Mouse (Mus musculus): Measurements from ENCODE around the gene Pdlim7. TPM values are rescaled to one million over a fixed set of nuclear protein-coding genes. Genes with fewer than 3 reads are reported as not detected.

The Pdlim7 gene
- polyA plus RNA-seq, 2 experiments from 2014 or later: 6.3 to 14.6 TPM

- peak; percentile 19 for ATAC-seq
Measured at GRCm38 (mm10) chr13:55463399-55464026, 50.0 kb downstream of the Pdlim7 start.

- peak; percentile 8 for ATAC-seq
Measured at GRCm38 (mm10) chr13:55462965-55463364, 50.5 kb downstream of the Pdlim7 start.

- no peak for ATAC-seq
Measured at GRCm38 (mm10) chr13:55451785-55452549, 61.5 kb downstream of the Pdlim7 start.

DNA sequence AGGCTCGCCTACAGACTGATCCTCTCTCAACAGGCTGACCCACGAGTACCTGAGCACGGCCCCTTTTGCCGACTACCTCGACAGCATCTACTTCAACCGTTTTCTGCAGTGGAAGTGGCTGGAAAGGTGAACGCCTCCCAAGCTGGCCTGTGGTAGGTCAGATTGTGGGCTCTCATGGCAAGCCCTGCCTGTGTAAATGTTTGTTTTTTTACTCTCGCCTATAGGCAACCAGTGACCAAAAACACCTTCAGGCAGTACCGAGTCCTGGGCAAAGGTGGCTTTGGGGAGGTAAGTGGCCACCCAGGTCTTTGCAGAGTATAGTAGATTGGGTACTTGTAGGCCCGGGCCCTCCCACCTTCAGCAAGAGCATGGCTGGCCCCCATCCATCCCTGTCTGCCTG is 62.2 kb downstream of the Pdlim7 start:
- ATAC-seq: no peak

GRCm38 (mm10) chr13:55450511-55450980 is 62.9 kb downstream of the Pdlim7 start:
- no peak for ATAC-seq

DNA sequence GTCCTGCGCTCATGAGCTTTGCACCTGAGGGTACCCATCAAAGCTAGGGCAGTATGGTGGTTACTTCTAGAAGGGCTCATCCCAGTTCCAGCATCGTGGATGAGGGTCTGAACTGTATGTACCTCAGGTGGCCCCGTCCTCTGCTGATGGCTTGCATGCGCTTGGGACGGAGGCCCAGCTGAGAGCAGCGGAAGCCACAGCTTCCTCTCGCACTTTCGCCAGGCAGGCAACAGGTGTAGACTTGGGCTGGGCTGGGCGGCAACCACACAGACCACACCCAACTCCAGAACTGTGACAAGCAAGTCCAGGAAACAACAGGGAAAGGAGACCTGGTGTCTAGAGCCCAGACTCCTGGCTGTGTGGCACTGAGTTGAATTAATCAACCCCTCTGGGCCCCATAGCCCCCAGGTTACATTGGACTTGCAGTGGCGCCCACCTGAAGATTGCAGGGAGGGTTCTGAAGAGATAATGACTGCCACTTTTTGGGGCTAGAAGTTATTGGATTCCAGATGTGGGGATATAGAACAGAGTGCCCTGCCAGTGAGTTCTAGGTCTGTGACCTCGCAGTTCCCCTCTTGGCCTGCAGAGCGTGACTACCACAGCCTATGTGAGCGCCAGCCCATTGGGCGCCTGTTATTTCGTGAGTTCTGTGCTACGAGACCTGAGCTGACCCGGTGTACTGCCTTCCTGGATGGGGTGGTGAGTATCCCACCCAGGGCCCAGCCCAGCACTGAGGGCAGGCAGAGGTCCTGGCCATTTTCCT is 63.6 kb downstream of the Pdlim7 start:
- ATAC-seq: no peak

DNA sequence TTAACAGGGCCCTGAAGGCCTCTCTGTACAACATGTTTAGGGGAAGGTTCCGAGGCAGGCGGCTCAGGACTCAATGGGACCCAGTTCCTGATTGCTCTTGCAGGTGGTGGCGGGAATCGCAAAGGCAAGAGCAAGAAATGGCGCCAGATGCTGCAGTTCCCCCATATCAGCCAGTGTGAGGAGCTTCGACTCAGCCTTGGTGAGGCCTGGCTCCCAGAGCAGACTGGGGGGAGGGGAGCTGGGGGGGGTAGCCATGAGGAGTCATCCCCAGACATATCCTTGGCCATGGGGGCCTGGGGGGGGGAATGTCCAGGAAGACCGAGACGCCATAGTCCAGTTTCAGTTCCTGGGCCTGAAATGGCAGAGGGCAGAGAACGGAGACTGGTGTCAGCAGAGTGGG is 64.3 kb downstream of the Pdlim7 start:
- no peak for ATAC-seq

DNA sequence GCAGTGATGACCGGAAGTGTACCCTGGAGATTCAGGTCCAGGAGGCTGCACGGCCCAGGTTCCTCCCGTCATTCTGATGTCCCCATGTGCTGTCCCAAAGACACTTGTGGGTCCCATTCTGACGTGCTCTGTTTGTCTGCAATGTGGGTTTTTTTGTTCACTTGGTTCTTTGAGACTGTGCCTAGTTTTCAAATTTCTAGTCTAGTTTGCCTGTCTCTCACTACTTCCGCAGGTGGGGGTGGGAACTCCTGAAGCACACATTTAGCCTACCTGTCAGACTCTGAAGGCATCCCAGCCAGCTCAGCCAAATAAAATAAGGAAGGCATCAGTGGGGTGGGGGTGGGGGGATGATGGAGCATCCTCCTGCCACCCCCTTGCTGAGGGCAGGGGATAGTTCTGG is 65.3 kb downstream of the Pdlim7 start:
- ATAC-seq: no peak

DNA sequence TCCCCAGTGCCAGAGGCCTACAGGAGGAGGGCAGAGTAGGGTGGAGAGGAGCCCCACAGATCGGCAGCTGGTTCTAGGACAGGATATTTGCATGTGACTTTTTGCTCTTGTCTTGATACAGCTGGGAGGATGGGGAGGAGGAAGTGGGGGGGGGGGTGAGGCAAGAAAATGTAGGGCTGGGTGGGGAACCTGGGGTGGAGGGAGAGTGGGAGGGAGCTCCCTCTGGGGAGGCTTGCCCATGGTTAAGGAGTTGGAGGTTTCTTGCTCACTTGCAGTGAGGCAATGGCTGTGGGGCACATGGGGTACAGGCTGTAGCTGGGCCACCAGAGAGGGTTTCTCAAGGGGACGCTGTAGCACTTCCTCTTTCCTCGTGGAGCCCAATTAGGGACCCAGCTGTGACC is 65.9 kb downstream of the Pdlim7 start:
- no peak for ATAC-seq

DNA sequence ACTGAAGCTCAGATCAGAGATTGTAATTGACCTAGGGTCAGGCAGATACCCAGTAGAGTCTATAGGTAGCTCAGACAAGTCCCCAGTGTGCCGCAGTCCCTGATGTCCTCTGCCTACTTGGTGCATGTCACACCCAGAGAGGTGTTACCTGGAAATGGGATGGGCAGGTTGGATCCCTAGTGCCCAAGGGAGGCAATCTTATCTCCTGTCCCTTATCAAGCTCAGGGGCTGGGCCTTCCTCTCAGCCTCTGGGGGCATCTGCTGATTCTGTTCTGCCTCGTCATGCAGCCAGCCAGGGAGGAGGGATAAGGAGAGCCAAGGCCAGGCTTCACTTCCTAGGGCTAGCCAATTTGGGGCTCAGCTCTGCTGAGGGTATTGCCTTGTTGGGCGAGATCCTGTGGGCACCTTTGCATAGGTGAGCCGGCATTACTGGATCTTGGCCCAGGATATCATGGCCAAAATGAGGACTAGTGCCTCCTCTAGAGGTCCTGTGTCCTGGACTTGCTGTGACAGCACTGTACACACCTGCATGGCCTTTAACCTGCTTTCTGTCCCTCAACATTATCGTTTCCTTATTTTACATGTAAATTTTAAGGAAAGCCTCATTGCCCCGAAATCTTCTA is 66.9 kb downstream of the Pdlim7 start:
- ATAC-seq: no peak

Other genes starting within 250 kb of the Pdlim7 start
- 100 to 1,000 TPM; 207 to 213 TPM for gene Prelid1, start 193.2 kb downstream of the Pdlim7 start, polyA plus RNA-seq (2017; shearing (Covaris generic))
- 10 to 100 TPM in 1 of 2 experiments, 1 to 10 TPM in 1; 7.1 to 14.0 TPM for gene Rab24, start 191.7 kb downstream of the Pdlim7 start, polyA plus RNA-seq (2017; shearing (Covaris generic))
- 1 to 10 TPM; 3.4 to 6.1 TPM for gene Mxd3, start 183.9 kb downstream of the Pdlim7 start, polyA plus RNA-seq (2017; shearing (Covaris generic))
- gene Lman2, start 150.9 kb downstream of the Pdlim7 start, polyA plus RNA-seq (2017; shearing (Covaris generic)): 10 to 100 TPM; 59.0 to 66.4 TPM
- 10 to 100 TPM; 71.0 to 88.5 TPM for gene Rgs14, start 143.9 kb downstream of the Pdlim7 start, polyA plus RNA-seq (2017; shearing (Covaris generic))
- not detected for gene Slc34a1, start 115.5 kb downstream of the Pdlim7 start, polyA plus RNA-seq (2017; shearing (Covaris generic))
- not detected for gene Pfn3, start 98.4 kb downstream of the Pdlim7 start, polyA plus RNA-seq (2017; shearing (Covaris generic))
- not detected for gene F12, start 86.9 kb downstream of the Pdlim7 start, polyA plus RNA-seq (2017; shearing (Covaris generic))
- 10 to 100 TPM; 26.4 to 36.7 TPM for gene Grk6, start 68.6 kb downstream of the Pdlim7 start, polyA plus RNA-seq (2017; shearing (Covaris generic))
- not detected for gene Prr7, start 49.4 kb downstream of the Pdlim7 start, polyA plus RNA-seq (2017; shearing (Covaris generic))
- not detected for gene Dbn1, start 25.6 kb downstream of the Pdlim7 start, polyA plus RNA-seq (2017; shearing (Covaris generic))
- 1 to 10 TPM in 1 of 2 experiments, under 1 TPM in 1; 0.35 to 1.0 TPM for gene Dok3, start 15.6 kb upstream of the Pdlim7 start, polyA plus RNA-seq (2017; shearing (Covaris generic))
- gene Ddx41, start 23.0 kb upstream of the Pdlim7 start, polyA plus RNA-seq (2017; shearing (Covaris generic)): 10 to 100 TPM; 55.8 to 74.2 TPM
- 10 to 100 TPM; 36.3 to 40.2 TPM for gene Fam193b, start 57.4 kb upstream of the Pdlim7 start, polyA plus RNA-seq (2017; shearing (Covaris generic))
- 100 to 1,000 TPM; 206 to 437 TPM for gene Tmed9, start 60.1 kb upstream of the Pdlim7 start, polyA plus RNA-seq (2017; shearing (Covaris generic))
- 10 to 100 TPM; 20.5 to 42.3 TPM for gene B4galt7, start 86.2 kb upstream of the Pdlim7 start, polyA plus RNA-seq (2017; shearing (Covaris generic))
- gene Caml, start 109.3 kb upstream of the Pdlim7 start, polyA plus RNA-seq (2017; shearing (Covaris generic)): 10 to 100 TPM; 41.7 to 46.1 TPM
- 10 to 100 TPM; 58.1 to 64.6 TPM for gene Ddx46, start 121.4 kb upstream of the Pdlim7 start, polyA plus RNA-seq (2017; shearing (Covaris generic))
- 10 to 100 TPM; 12.8 to 14.2 TPM for gene B230219D22Rik, start 179.4 kb upstream of the Pdlim7 start, polyA plus RNA-seq (2017; shearing (Covaris generic))
- gene Txndc15, start 201.0 kb upstream of the Pdlim7 start, polyA plus RNA-seq (2017; shearing (Covaris generic)): 10 to 100 TPM; 26.6 to 27.0 TPM
- 1 to 10 TPM; 5.0 to 7.0 TPM for gene Pcbd2, start 213.7 kb upstream of the Pdlim7 start, polyA plus RNA-seq (2017; shearing (Covaris generic))

Measured in CD4-positive, CD25-positive, alpha-beta regulatory T cell, adult 4 months (primary cell).